Mouse (Mus musculus) cerebellum, adult 2 months (tissue): ENCODE results near the gene Syne3. TPM values are rescaled to one million over a fixed set of nuclear protein-coding genes. Genes with fewer than 3 reads are reported as not detected.

Experiments
- DNase-seq, 2 experiments: peaks; one replicate each; pipeline ENCODE4 v3.0.0; 2021
- H3K27ac ChIP-seq: fragments of 200-500 bp; 2 replicates; pipeline ENCODE4 v1.5.1; 2012; ENCODE audit warnings: low read length, control low read depth, inconsistent platforms; ENCODE audit not compliant: insufficient read depth
- H3K27me3 ChIP-seq: fragments of 200-500 bp; 2 replicates; pipeline ENCODE4 v1.6.1; 2012; ENCODE audit warnings: inconsistent platforms, mild to moderate bottlenecking, low read length, moderate library complexity; ENCODE audit not compliant: control insufficient read depth, insufficient read depth
- H3K4me1 ChIP-seq: fragments of 200-500 bp; 2 replicates; pipeline ENCODE4 v1.6.1; 2011; ENCODE audit warnings: low read length; ENCODE audit not compliant: control insufficient read depth, insufficient read depth
- H3K4me3 ChIP-seq: fragments of 200-500 bp; replicated peaks from 2 replicates; pipeline ENCODE3; 2011; ENCODE audit warnings: mild to moderate bottlenecking, low read depth, low read length, control low read depth; ENCODE audit not compliant: insufficient read depth
- CTCF ChIP-seq: fragments of 200-500 bp; IDR thresholded peaks from 2 replicates; pipeline ENCODE4 v1.5.1; 2011; ENCODE audit warnings: low read depth, mild to moderate bottlenecking, control low read depth, low read length, moderate library complexity, borderline replicate concordance; ENCODE audit not compliant: insufficient read depth
- POLR2A ChIP-seq: fragments of 200-500 bp; IDR thresholded peaks from 2 replicates; pipeline ENCODE4 v1.6.1; 2011; ENCODE audit warnings: low read length, control low read depth, borderline replicate concordance; ENCODE audit not compliant: insufficient read depth
- WGBS: fragments of 180-500 bp; shearing (Covaris S2); methylation state at CpG from one replicate; pipeline ENCODE4 v1.1.7; 2018; 5-methylcytosine and 5-hydroxymethylcytosine counted together
- polyA plus RNA-seq: library from polyadenylated mRNA; depleted of rRNA; stranded (reverse); fragments of >200 nt; gene quantifications from 2 replicates; pipeline ENCODE4 v1.2.3, GENCODE M21; 2012

Gene Syne3
- polyA plus RNA-seq, 1 experiment, result 1.2 TPM

DNA sequence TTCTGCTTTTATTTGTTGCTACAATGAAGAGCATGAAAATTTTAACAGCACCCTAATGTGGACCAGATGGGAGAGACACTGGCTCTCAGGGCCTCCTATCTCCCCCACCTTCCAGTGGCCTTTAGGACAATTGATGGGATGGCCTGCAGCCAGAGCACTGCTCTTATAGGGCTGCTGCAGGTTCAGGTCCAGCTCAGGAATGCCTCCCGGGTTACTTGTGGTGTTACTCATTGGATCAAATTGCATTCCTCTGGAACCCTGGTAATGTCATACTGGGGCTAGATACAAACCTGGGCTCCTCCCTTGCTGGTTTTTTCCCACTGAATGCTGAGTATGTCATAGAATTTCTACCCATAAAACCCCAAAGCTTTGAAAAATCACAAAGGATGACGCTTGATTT lies 90.4 kb downstream of the Syne3 start:
- Histone ChIP-seq H3K27me3 (no peaks in the 10 kb centered on the region; the same call in 1 of the 2 replicates), H3K4me1 (no peaks in the 10 kb centered on the region), H3K4me3 (no peak overlapping the region), H3K27ac (no peak overlapping the region)
- no peak for TF ChIP-seq CTCF
- TF ChIP-seq POLR2A, result no peak
- DNase-seq, result no peak
- WGBS, result 89% methylated on average over 2 of the region's 2 CpGs

DNA sequence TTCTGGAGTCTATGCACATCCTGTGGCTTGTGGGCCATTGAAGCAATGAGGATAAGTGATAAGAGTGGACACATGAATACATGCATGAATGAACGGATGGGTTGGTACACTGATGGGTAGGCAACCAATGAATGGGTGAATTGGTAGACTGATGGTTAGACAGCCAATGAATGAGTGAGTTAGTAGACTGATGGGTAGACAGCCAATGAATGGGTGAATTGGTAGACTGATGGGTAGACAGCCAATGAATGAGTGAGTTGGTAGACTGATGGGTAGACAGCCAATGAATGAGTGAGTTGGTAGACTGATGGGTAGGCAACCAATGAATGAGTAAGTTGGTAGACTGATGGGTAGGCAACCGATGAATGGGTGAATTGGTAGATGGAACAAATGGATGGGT lies 91.7 kb downstream of the Syne3 start:
- Histone ChIP-seq H3K4me1 (no peaks in the 10 kb centered on the region), H3K27ac (no peak overlapping the region), H3K4me3 (no peak overlapping the region), H3K27me3 (no peaks in the 10 kb centered on the region; the same call in 1 of the 2 replicates)
- TF ChIP-seq POLR2A (no peak), CTCF (no peak)
- WGBS, result 100% methylated on average over 2 of the region's 2 CpGs
- DNase-seq, result no peak

DNA sequence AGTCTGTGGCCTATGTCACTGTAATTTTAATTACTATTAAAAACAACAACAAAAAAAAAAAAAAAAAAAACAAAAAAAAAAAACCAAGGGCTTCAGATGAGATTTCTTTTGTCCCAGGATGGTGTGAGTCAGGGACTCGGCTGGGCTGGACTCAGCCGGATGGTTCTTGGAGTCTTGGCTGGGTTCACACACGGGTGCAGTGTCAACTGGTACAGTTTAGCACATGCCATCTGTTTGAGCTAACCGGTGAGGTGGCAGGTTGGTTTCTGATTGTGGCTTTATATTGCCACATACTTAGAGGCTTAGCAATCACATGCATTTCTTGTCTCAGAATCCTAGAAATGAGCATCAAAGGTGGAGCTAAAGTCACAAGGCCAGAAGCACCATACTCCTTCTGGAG lies 92.3 kb downstream of the Syne3 start:
- 14% methylated on average over 4 of the region's 4 CpGs for WGBS
- no peak for TF ChIP-seq CTCF
- TF ChIP-seq POLR2A, result no peak
- H3K4me1 ChIP-seq, result 0 out of 2 replicates have a peak, but pooled peaks cover 2% of the 10 kb centered on the region
- DNase-seq, result peak; percentile 27 to 50
- H3K27ac ChIP-seq, result no peak overlapping the region
- no peak overlapping the region for H3K4me3 ChIP-seq
- no peaks in the 10 kb centered on the region for H3K27me3 ChIP-seq

DNA sequence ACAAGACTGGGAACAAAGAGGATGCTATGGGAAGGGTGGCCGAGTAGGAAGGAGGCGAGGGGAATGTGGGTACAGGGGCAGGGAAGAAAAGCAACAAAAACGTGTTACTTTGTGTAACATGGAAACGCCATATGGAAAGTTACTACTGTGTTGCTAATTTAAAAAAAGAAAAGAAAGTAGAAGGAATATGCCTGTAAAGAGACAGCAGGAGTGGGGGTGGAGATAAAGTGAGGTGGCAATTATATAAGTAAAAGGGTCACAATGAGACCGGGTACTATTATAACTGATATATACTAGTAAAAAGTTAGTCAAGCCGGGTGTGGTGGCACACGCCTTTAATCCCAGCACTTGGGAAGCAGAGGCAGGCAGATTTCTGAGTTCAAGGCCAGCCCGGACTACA lies 92.8 kb downstream of the Syne3 start:
- Histone ChIP-seq H3K4me3 (no peak overlapping the region), H3K27ac (no peak overlapping the region), H3K27me3 (no peaks in the 10 kb centered on the region), H3K4me1 (0 out of 2 replicates have a peak, but pooled peaks cover 2% of the 10 kb centered on the region)
- TF ChIP-seq POLR2A (no peak), CTCF (no peak)
- WGBS, result 95% methylated on average over 8 of the region's 8 CpGs
- DNase-seq, result no peak

DNA sequence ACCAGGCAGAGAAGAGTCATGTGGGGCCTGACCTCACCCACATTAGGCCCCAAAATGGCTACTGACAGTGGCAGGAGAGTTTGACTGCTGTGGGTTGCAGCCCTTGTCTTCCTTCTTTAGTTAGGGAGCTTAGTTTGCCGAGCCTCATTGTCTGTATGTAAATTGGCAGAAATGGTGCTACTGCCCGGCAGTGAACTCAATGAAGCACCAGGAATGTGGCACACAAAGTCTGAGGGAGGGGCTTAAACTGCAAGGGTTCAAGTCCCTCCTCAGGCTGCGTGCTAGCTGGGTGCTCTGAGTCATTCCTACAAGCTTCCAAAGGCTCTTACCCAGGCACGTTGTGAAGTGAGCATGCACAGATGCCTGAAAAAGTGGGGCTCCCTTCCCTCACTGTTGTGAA lies 93.9 kb downstream of the Syne3 start:
- H3K4me3 ChIP-seq, result no peak overlapping the region
- no peaks in the 10 kb centered on the region for H3K27me3 ChIP-seq
- 0 out of 2 replicates have a peak, but pooled peaks cover 2% of the 10 kb centered on the region for H3K4me1 ChIP-seq
- WGBS, result 76% methylated on average over 4 of the region's 4 CpGs
- no peak overlapping the region; the same call in 1 of the 2 replicates for H3K27ac ChIP-seq
- no peak for TF ChIP-seq POLR2A
- TF ChIP-seq CTCF, result no peak
- DNase-seq, result no peak

DNA sequence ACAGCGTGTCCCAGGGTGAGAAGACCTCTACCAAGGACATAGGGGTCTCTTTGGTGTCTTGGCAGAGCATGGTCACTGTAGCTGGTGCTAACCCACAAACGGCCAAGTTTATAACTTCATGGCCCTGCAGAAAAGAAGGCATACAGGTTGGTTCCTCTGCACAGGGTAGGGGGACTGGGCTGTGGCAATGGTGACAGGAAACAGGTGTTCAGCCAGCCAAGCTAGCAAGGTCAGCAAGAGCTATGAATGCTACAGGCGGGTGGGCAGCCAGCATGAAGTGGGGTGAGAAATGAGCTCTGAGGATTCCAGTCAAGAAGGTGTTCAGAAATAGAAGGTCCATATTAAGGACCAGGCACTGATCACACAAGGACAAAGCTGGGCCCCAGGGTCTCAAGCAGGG lies 96.6 kb downstream of the Syne3 start:
- Histone ChIP-seq H3K27me3 (no peaks in the 10 kb centered on the region), H3K27ac (no peak overlapping the region), H3K4me1 (0 out of 2 replicates have a peak, but pooled peaks cover 2% of the 10 kb centered on the region), H3K4me3 (no peak overlapping the region)
- TF ChIP-seq CTCF (no peak), POLR2A (no peak)
- DNase-seq, result no peak
- 66% methylated on average over 3 of the region's 3 CpGs for WGBS

DNA sequence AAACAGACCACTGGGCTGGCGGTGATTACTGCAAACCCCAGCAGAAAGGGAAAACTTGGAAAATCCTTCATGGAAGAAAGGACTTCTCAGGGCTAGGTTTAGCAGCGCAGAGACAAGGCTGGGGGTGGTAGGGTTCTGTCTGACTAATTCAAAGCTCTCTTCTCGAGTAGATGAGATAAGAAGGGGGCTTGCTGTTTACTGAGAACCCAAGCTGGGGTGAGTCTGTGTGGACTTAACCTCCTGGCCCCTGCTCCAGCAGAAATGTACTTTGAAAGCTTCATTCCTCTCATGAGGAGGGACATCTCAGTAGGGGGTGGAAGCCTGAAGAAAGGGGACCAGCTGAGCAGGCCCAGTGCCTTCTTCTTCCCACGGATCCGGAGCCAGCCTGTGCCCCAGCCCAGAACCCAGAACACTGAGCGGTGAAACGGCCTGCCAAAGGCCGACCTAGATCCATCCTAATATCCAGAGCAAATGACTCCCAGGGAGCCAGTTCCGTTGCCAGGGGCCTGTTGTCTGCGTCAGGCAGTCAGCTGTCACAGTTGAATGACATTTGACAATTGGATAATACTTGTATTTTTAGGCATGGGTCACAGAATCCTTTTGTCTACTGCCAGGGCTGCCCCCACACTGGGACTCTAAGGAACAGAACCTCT lies 97.2 kb downstream of the Syne3 start:
- Histone ChIP-seq H3K4me1 (0 out of 2 replicates have a peak, but pooled peaks cover 2% of the 10 kb centered on the region), H3K4me3 (no peak overlapping the region), H3K27ac (no peak overlapping the region), H3K27me3 (no peaks in the 10 kb centered on the region)
- TF ChIP-seq CTCF (no peak), POLR2A (no peak)
- DNase-seq, result peak; percentile 39 to 63
- WGBS, result 49% methylated on average over 10 of the region's 10 CpGs

DNA sequence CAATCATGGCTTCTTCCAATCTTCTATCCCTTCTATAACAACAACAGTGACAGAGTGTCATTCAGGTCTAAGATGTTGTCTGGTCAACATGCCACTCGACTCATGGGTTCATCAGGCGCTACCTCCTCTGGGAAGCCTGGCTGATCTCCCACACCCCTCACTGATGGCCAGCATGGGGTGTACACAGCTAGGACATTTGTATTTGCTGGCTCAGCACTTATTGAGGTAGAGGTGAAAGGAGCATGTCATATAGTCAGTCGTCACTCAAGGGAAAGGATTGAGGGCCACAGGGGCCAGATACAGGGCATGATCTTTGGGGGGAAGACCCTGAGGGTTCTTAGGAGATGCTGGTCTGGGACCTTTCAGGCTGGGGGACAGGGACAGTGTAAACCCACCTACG lies 99.9 kb downstream of the Syne3 start:
- 0 out of 2 replicates have a peak, but pooled peaks cover 2% of the 10 kb centered on the region for H3K4me1 ChIP-seq
- no peak overlapping the region for H3K27ac ChIP-seq
- no peak overlapping the region for H3K4me3 ChIP-seq
- H3K27me3 ChIP-seq, result no peaks in the 10 kb centered on the region
- 90% methylated on average over 4 of the region's 4 CpGs for WGBS
- no peak for DNase-seq
- TF ChIP-seq CTCF (no peak), POLR2A (no peak)
